Mouse (Mus musculus): ENCODE results near the gene Hlf. TPM values are rescaled to one million over a fixed set of nuclear protein-coding genes. Genes with fewer than 3 reads are reported as not detected.

Gene Hlf
- 0.02 TPM for polyA plus RNA-seq (2012; fragmentation: generic; extraction: Trizol)

DNA sequence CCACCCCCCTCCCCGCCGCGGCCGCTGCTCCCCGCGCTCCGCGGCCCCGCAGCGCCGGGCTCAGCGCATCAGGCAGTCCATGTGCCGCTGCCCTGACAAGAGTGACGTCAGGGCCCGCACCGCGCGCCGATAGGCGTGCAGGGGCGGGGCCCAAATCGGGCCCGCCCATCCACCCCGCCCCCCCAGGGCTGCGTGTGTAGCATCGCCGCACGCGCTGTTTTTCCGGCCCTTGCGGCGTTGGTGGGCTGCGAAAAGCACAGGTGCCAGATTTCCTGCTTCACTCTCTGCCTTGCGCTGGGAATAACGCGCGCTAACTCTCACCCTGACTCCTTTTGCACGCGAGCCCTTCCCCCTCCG, at the start of gene Hlf:
TSS of gene Hlf (minus strand) at position 79 of the 357 bp plus-strand sequence.
- Histone ChIP-seq H3K4me3 (no peak within 1 kb of the TSS), H3K4me2 (ENCODE audit: low read depth) (peak within 1 kb of the TSS; percentile 88), H3K36me3 (ENCODE audit: control insufficient read depth, insufficient read depth) (no peaks in the 10 kb centered on the region), H3K79me2 (ENCODE audit: control insufficient read depth, insufficient read depth) (no peaks in the 10 kb centered on the region), H3K27me3 (ENCODE audit: control insufficient read depth, insufficient read depth, insufficient read length) (peaks cover 31% of the 10 kb centered on the region), H3ac (ENCODE audit: control insufficient read depth, insufficient read length) (no peak within 1 kb of the TSS)
- TF ChIP-seq POLR2A (IDR thresholded peaks at IDR 0.05; ENCODE audit: insufficient read length, low read depth), result no peak
- TF ChIP-seq USF1 (IDR thresholded peaks at IDR 0.05; ENCODE audit: low read depth), result no peak
- no peak for TF ChIP-seq MYOG (IDR thresholded peaks at IDR 0.05; ENCODE audit: control insufficient read depth in 1 of 3, insufficient read depth in 1 of 3, insufficient read length in 2 of 3, low read depth in 2 of 3)
- no peak for TF ChIP-seq REST (IDR thresholded peaks at IDR 0.05; ENCODE audit: insufficient read depth, insufficient read length)
- no peak for TF ChIP-seq MYOD1 (IDR thresholded peaks at IDR 0.05; ENCODE audit: control insufficient read depth in 1 of 3, insufficient read length in 2 of 3, low read depth in 2 of 3)
- TF ChIP-seq SRF (IDR thresholded peaks at IDR 0.05; ENCODE audit: control insufficient read depth, insufficient read length, low read depth), result no peak
- TF ChIP-seq POLR2AphosphoS2 (IDR thresholded peaks at IDR 0.05; ENCODE audit: insufficient read length, low read depth), result no peak
- no peak for TF ChIP-seq MAX (IDR thresholded peaks at IDR 0.05; ENCODE audit: low read depth)
- TF ChIP-seq E2F4 (IDR thresholded peaks at IDR 0.05; ENCODE audit: insufficient read depth), result no peak

- TF ChIP-seq CEBPB (IDR thresholded peaks at IDR 0.05; ENCODE audit: insufficient read depth, poor library complexity, severe bottlenecking) (no peak), USF1 (IDR thresholded peaks at IDR 0.05; ENCODE audit: low read depth) (no peak), MYOG (IDR thresholded peaks at IDR 0.05; ENCODE audit: control insufficient read depth in 1 of 3, insufficient read depth in 1 of 3, insufficient read length in 2 of 3, low read depth in 2 of 3) (no peak), MYOD1 (IDR thresholded peaks at IDR 0.05; ENCODE audit: control insufficient read depth in 1 of 3, insufficient read length in 2 of 3, low read depth in 2 of 3) (no peak), SRF (IDR thresholded peaks at IDR 0.05; ENCODE audit: control insufficient read depth, insufficient read length, low read depth) (no peak), REST (IDR thresholded peaks at IDR 0.05; ENCODE audit: insufficient read depth, insufficient read length) (no peak), POLR2A (IDR thresholded peaks at IDR 0.05; ENCODE audit: insufficient read length, low read depth) (no peak), POLR2AphosphoS2 (IDR thresholded peaks at IDR 0.05; ENCODE audit: insufficient read length, low read depth) (no peak), TCF12 (IDR thresholded peaks at IDR 0.05; ENCODE audit: insufficient read depth, poor library complexity, severe bottlenecking) (no peak), E2F4 (IDR thresholded peaks at IDR 0.05; ENCODE audit: insufficient read depth) (no peak), TCF3 (IDR thresholded peaks at IDR 0.05; ENCODE audit: insufficient read length, low read depth) (no peak), MAX (IDR thresholded peaks at IDR 0.05; ENCODE audit: low read depth) (no peak)
- no peaks in the 10 kb centered on the region for H3K79me2 ChIP-seq (ENCODE audit: control insufficient read depth, insufficient read depth)
- H3K4me2 ChIP-seq (ENCODE audit: low read depth), result no peak overlapping the region
- no peak overlapping the region for H3ac ChIP-seq (ENCODE audit: control insufficient read depth, insufficient read length)
- H3K27me3 ChIP-seq (ENCODE audit: control insufficient read depth, insufficient read depth, insufficient read length), result peaks cover 4% of the 10 kb centered on the region
- no peaks in the 10 kb centered on the region for H3K36me3 ChIP-seq (ENCODE audit: control insufficient read depth, insufficient read depth)
- no peak overlapping the region for H3K4me3 ChIP-seq
Observed at GRCm38 (mm10) chr11:90438768-90439167, 48.1 kb upstream of the Hlf start.

GRCm38 (mm10) chr11:90425207-90425525, 34.5 kb upstream of the Hlf start:
- TF ChIP-seq MYOG (IDR thresholded peaks at IDR 0.05; ENCODE audit: control insufficient read depth in 1 of 3, insufficient read depth in 1 of 3, insufficient read length in 2 of 3, low read depth in 2 of 3), result no peak
- Histone ChIP-seq H3K4me3 (no peak overlapping the region), H3K4me2 (ENCODE audit: low read depth) (no peak overlapping the region), H3K36me3 (ENCODE audit: control insufficient read depth, insufficient read depth) (no peaks in the 10 kb centered on the region), H3ac (ENCODE audit: control insufficient read depth, insufficient read length) (no peak overlapping the region), H3K27me3 (ENCODE audit: control insufficient read depth, insufficient read depth, insufficient read length) (peaks cover 19% of the 10 kb centered on the region), H3K79me2 (ENCODE audit: control insufficient read depth, insufficient read depth) (no peaks in the 10 kb centered on the region)

GRCm38 (mm10) chr11:90424334-90425206, 33.9 kb upstream of the Hlf start:
- Histone ChIP-seq H3K4me2 (ENCODE audit: low read depth) (no peak overlapping the region), H3K4me3 (no peak overlapping the region), H3ac (ENCODE audit: control insufficient read depth, insufficient read length) (no peak overlapping the region), H3K36me3 (ENCODE audit: control insufficient read depth, insufficient read depth) (no peaks in the 10 kb centered on the region), H3K79me2 (ENCODE audit: control insufficient read depth, insufficient read depth) (no peaks in the 10 kb centered on the region), H3K27me3 (ENCODE audit: control insufficient read depth, insufficient read depth, insufficient read length) (peaks cover 20% of the 10 kb centered on the region)
- TF ChIP-seq USF1 (IDR thresholded peaks at IDR 0.05; ENCODE audit: low read depth) (no peak), MYOD1 (IDR thresholded peaks at IDR 0.05; ENCODE audit: control insufficient read depth in 1 of 3, insufficient read length in 2 of 3, low read depth in 2 of 3) (no peak), MAX (IDR thresholded peaks at IDR 0.05; ENCODE audit: low read depth) (no peak), CEBPB (IDR thresholded peaks at IDR 0.05; ENCODE audit: insufficient read depth, poor library complexity, severe bottlenecking) (no peak), TCF3 (IDR thresholded peaks at IDR 0.05; ENCODE audit: insufficient read length, low read depth) (no peak), TCF12 (IDR thresholded peaks at IDR 0.05; ENCODE audit: insufficient read depth, poor library complexity, severe bottlenecking) (no peak), MYOG (IDR thresholded peaks at IDR 0.05; ENCODE audit: control insufficient read depth in 1 of 3, insufficient read depth in 1 of 3, insufficient read length in 2 of 3, low read depth in 2 of 3) (no peak), E2F4 (IDR thresholded peaks at IDR 0.05; ENCODE audit: insufficient read depth) (no peak), POLR2AphosphoS2 (IDR thresholded peaks at IDR 0.05; ENCODE audit: insufficient read length, low read depth) (no peak), POLR2A (IDR thresholded peaks at IDR 0.05; ENCODE audit: insufficient read length, low read depth) (no peak), SRF (IDR thresholded peaks at IDR 0.05; ENCODE audit: control insufficient read depth, insufficient read length, low read depth) (no peak), REST (IDR thresholded peaks at IDR 0.05; ENCODE audit: insufficient read depth, insufficient read length) (no peak)

DNA sequence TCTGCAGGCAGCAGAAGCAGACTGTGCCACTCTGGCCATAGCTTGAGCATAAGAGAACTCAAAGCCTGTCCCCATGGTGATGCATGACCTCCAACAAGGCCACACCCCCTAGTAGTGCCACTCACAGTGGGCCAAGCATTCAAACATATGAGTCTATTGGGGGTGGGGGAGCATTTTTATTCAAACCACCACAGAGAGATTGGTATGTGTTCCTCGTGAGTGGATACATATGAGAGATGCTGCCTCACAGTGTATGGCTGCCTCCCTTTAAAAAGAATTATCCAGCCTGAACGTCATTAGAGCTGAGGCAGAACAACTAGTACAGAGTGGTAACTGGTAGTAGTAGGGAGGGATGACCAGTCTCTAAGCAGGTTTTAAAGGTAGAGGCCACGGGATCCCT, 33.2 kb upstream of the Hlf start:
- Histone ChIP-seq H3K36me3 (ENCODE audit: control insufficient read depth, insufficient read depth) (no peaks in the 10 kb centered on the region), H3K27me3 (ENCODE audit: control insufficient read depth, insufficient read depth, insufficient read length) (peaks cover 24% of the 10 kb centered on the region), H3ac (ENCODE audit: control insufficient read depth, insufficient read length) (no peak overlapping the region), H3K79me2 (ENCODE audit: control insufficient read depth, insufficient read depth) (no peaks in the 10 kb centered on the region), H3K4me3 (no peak overlapping the region), H3K4me2 (ENCODE audit: low read depth) (no peak overlapping the region)
- no peak for TF ChIP-seq MYOG (IDR thresholded peaks at IDR 0.05; ENCODE audit: control insufficient read depth in 1 of 3, insufficient read depth in 1 of 3, insufficient read length in 2 of 3, low read depth in 2 of 3)
- TF ChIP-seq REST (IDR thresholded peaks at IDR 0.05; ENCODE audit: insufficient read depth, insufficient read length), result no peak
- TF ChIP-seq POLR2A (IDR thresholded peaks at IDR 0.05; ENCODE audit: insufficient read length, low read depth), result no peak
- TF ChIP-seq POLR2AphosphoS2 (IDR thresholded peaks at IDR 0.05; ENCODE audit: insufficient read length, low read depth), result no peak

Data from myocyte (in vitro differentiated cells).